ENCODE assay signal across 19 mouse cellular contexts in genomic region chr5:106649441-106649840, GRCm38 (mm10). TPM values are rescaled to one million over a fixed set of nuclear protein-coding genes. Genes with fewer than 3 reads are reported as not detected.
DNase-seq lines count a peak whose midpoint lies in the region; ATAC-seq and TF ChIP-seq lines count a peak whose summit lies in the region.
"Had no signal": no experiment of that assay in that cellular context is flagged by ENCODE, and none has a peak within 500 bp of the region (broad histone marks: within the 10 kb centered on the region; RNA-seq: fewer than 3 reads in every experiment).

No protein-coding gene starts in this region.

- dilution Hi-C loops in CH12.LX (cut with MboI; ENCODE audit: extremely low pct_ligation_motif_present, extremely low pct_unique_long_range_greater_than_20kb, low sequenced_read_pairs) = no loop called here

- H3K4me3 ChIP-seq in cerebellum, adult 2 months (replicated peaks; ENCODE audit: insufficient read depth, low read depth, low read length) = no peak overlapping the region
- H3K4me3 ChIP-seq in layer of hippocampus, adult 2 months = no peak overlapping the region
- H3K4me3 ChIP-seq in CH12.LX (replicated peaks in 1 of 3; ENCODE audit: low read depth in 2 of 3, low read length in 2 of 3, poor library complexity in 1 of 3) = no peak overlapping the region
- H3K4me3 ChIP-seq: midbrain, embryonic 12.5 days; stomach, embryonic 15.5 days had no signal

- H3K9me3 ChIP-seq in CH12.LX (replicated peaks; ENCODE audit: low read length) = no peaks in the 10 kb centered on the region
- H3K9me3 ChIP-seq: midbrain, embryonic 12.5 days; stomach, embryonic 15.5 days had no signal

- no peak for DNase-seq in cerebellum, adult 2 months
- no peak for DNase-seq in layer of hippocampus, adult 2 months (ENCODE audit: low spot score in 2 of 2)
- no peak for DNase-seq in layer of hippocampus, postnatal 10 days (ENCODE audit: low spot score in 2 of 2)
- no peak for DNase-seq in CH12.LX (ENCODE audit: extremely low read depth)
- DNase-seq in right cerebral cortex, adult 18-20 months = no peak
- DNase-seq: adrenal gland, postnatal 10 days; cerebellum, adult 11-12 months; gastrocnemius, postnatal 14 days; lung, adult 18-20 months had no signal

- H3K4me1 ChIP-seq in cerebellum, adult 2 months (ENCODE audit: control insufficient read depth, insufficient read depth, low read length) = no peaks in the 10 kb centered on the region; the same call in 1 of the 2 replicates
- no peaks in the 10 kb centered on the region for H3K4me1 ChIP-seq in CH12.LX (ENCODE audit: control insufficient read depth in 1 of 2, insufficient read depth in 2 of 2)
- H3K4me1 ChIP-seq: midbrain, embryonic 12.5 days; stomach, embryonic 15.5 days had no signal

- TF ChIP-seq RAD21 in CH12.LX (IDR thresholded peaks at IDR 0.05; ENCODE audit: low read depth, low read length) = peak; percentile 50

- no peak overlapping the region for H3K9ac ChIP-seq in CH12.LX (ENCODE audit: insufficient read depth, low read depth)
- H3K9ac ChIP-seq: midbrain, embryonic 12.5 days; stomach, embryonic 15.5 days had no signal

- H3K36me3 ChIP-seq in CH12.LX (replicated peaks in 1 of 2; ENCODE audit: control insufficient read depth in 1 of 2, insufficient read depth in 1 of 2, low read length in 1 of 2) = peaks cover 5 to 34% of the 10 kb centered on the region in 2 experiments
- H3K36me3 ChIP-seq: midbrain, embryonic 12.5 days had no signal

- 0 out of 2 replicates have a peak, but pooled peaks have one; percentile 12 for TF ChIP-seq CTCF in cerebellum, adult 2 months (IDR thresholded peaks at IDR 0.05; ENCODE audit: borderline replicate concordance, insufficient read depth, low read depth, low read length)
- TF ChIP-seq CTCF in layer of hippocampus, adult 2 months (conservative IDR thresholded peaks at IDR 0.05) = peak; percentile 75
- TF ChIP-seq CTCF in CH12.LX (conservative IDR thresholded peaks at IDR 0.05 in 1 of 2, IDR thresholded peaks at IDR 0.05 in 1 of 2; ENCODE audit: low read depth in 2 of 2, low read length in 2 of 2) = peak in 1 of 2 experiments; percentile 42; a peak in 2 of 4 replicates

- no peak for TF ChIP-seq POLR2A in cerebellum, adult 2 months (IDR thresholded peaks at IDR 0.05; ENCODE audit: borderline replicate concordance, insufficient read depth, low read length)
- no peak for TF ChIP-seq POLR2A in CH12.LX (IDR thresholded peaks at IDR 0.05; ENCODE audit: low read depth, low read length)

- H3K27me3 ChIP-seq in cerebellum, adult 2 months (ENCODE audit: control insufficient read depth, insufficient read depth, low read length) = no peaks in the 10 kb centered on the region
- H3K27me3 ChIP-seq in CH12.LX (replicated peaks) = no peaks in the 10 kb centered on the region
- H3K27me3 ChIP-seq: midbrain, embryonic 12.5 days; stomach, embryonic 15.5 days had no signal

- no peak for TF ChIP-seq EP300 in CH12.LX (IDR thresholded peaks at IDR 0.05; ENCODE audit: low read length)

- in situ Hi-C loops in CH12.LX (cut with MboI; ENCODE audit: low pct_ligation_motif_present, low pct_unique_long_range_greater_than_20kb, low sequenced_read_pairs) = no loop called here

- no peaks in the 10 kb centered on the region for H3K79me2 ChIP-seq in CH12.LX (replicated peaks; ENCODE audit: control insufficient read depth, extremely low read depth, insufficient read depth, poor library complexity, severe bottlenecking)

- H3K4me2 ChIP-seq in CH12.LX (ENCODE audit: insufficient read depth, low read depth, poor library complexity, severe bottlenecking) = no peak overlapping the region
- H3K4me2 ChIP-seq: midbrain, embryonic 12.5 days; stomach, embryonic 15.5 days had no signal

- H3K27ac ChIP-seq in cerebellum, adult 2 months (ENCODE audit: insufficient read depth, low read length) = no peak overlapping the region
- H3K27ac ChIP-seq in layer of hippocampus, adult 2 months = no peak overlapping the region
- H3K27ac ChIP-seq in CH12.LX (ENCODE audit: insufficient read depth, low read depth) = no peak overlapping the region
- H3K27ac ChIP-seq: midbrain, embryonic 12.5 days; stomach, embryonic 15.5 days had no signal

- ATAC-seq in cerebellum, adult (ENCODE audit: insufficient number of reproducible peaks, low FRiP score, low TSS enrichment) = no peak
- ATAC-seq in megakaryocyte progenitor cell, adult 5-6 weeks (replicated peaks; ENCODE audit: poor library complexity) = 0 out of 2 replicates have a peak, but pooled peaks have one; percentile 49
- no peak for ATAC-seq in megakaryocyte-erythroid progenitor cell, adult 5-6 weeks (replicated peaks; ENCODE audit: low FRiP score, low TSS enrichment, poor library complexity, severe bottlenecking)

TF ChIP-seq in CH12.LX, 34 proteins besides CTCF, POLR2A, EP300 and RAD21:
- peak; percentile 21; the same call in 1 of the 2 replicates for TF ChIP-seq SMC3 (IDR thresholded peaks at IDR 0.05; ENCODE audit: low read depth, low read length)
- no peak for TF ChIP-seq NELFE (IDR thresholded peaks at IDR 0.05; ENCODE audit: low read depth, low read length)

RNA-seq across cellular contexts. Expression of gene Gm17304, which starts 40.5 kb away (rescaled TPM):
- polyA plus RNA-seq in cerebellum, adult 2 months (2012; rRNA removed) = not detected in 2 replicates
- total RNA-seq in layer of hippocampus, adult 2 months (2021) = not detected
- total RNA-seq in layer of hippocampus, postnatal 10 days (2021) = not detected
- not detected in 2 replicates for total RNA-seq in CH12.LX (2012; rRNA removed)
- total RNA-seq in CH12.LX (2014; rRNA removed) = not detected in 2 replicates
- not detected in 2 replicates for polyA plus RNA-seq in CH12.LX (2012; ENCODE audit: insufficient read length, low read depth)
- total RNA-seq in megakaryocyte progenitor cell, adult 5-6 weeks (2015) = not detected in 2 replicates
- total RNA-seq in megakaryocyte progenitor cell, adult 5-6 weeks (2017) = not detected in 2 replicates
- total RNA-seq in megakaryocyte-erythroid progenitor cell, adult 5-6 weeks (2014; fragmentation: Nextera tagmentation) = not detected in 2 replicates
- not detected in 2 replicates for total RNA-seq in megakaryocyte-erythroid progenitor cell, adult 5-6 weeks (2017)
- total RNA-seq: adrenal gland, postnatal 10 days; gastrocnemius, postnatal 14 days; layer of hippocampus, adult 18-20 months; left cerebral cortex, postnatal 36 days had no signal
- polyA plus RNA-seq: heart, embryonic 14.5 days; intestine, embryonic 14.5 days; midbrain, embryonic 12.5 days; neural tube, embryonic 14.5 days; stomach, embryonic 15.5 days had no signal

RNA-seq across cellular contexts. Expression of gene Zfp644, which starts 47.6 kb away (rescaled TPM):
- polyA plus RNA-seq in cerebellum, adult 2 months (2012; rRNA removed) = 42.2 and 43.4 TPM in 2 replicates
- 100 to 1,000 TPM; 104 TPM for total RNA-seq in layer of hippocampus, adult 2 months (2021)
- total RNA-seq in layer of hippocampus, postnatal 10 days (2021) = 10 to 100 TPM; 84.2 to 87.7 TPM
- total RNA-seq in CH12.LX (2012; rRNA removed) (15.1 and 19.2 TPM in 2 replicates), CH12.LX (2014; rRNA removed) (28.7 and 32.4 TPM in 2 replicates)
- polyA plus RNA-seq in CH12.LX (2012; ENCODE audit: insufficient read length, low read depth) = 15.4 and 17.7 TPM in 2 replicates
- total RNA-seq in megakaryocyte progenitor cell, adult 5-6 weeks (2015) = 73.1 and 92.7 TPM in 2 replicates
- 67.8 and 79.0 TPM in 2 replicates for total RNA-seq in megakaryocyte progenitor cell, adult 5-6 weeks (2017)
- total RNA-seq in megakaryocyte-erythroid progenitor cell, adult 5-6 weeks (2014; fragmentation: Nextera tagmentation) = 96.0 and 98.1 TPM in 2 replicates
- total RNA-seq in megakaryocyte-erythroid progenitor cell, adult 5-6 weeks (2017) = 75.3 and 86.9 TPM in 2 replicates
